Mouse (Mus musculus): ENCODE results near the gene Nin.

- TF ChIP-seq CTCF (IDR thresholded peaks at IDR 0.05; ENCODE audit: insufficient read depth, low read depth, low read length) (no peak), POLR2A (IDR thresholded peaks at IDR 0.05; ENCODE audit: insufficient read depth, low read depth, low read length) (no peak)
Observed at GRCm38 (mm10) chr12:70047281-70047680, 66.2 kb downstream of the Nin start.

Data from olfactory bulb, adult 2 months (tissue).